Mouse (Mus musculus) lung, embryonic 14.5 days (tissue): Measurements from ENCODE around the gene Setd1b. TPM values are rescaled to one million over a fixed set of nuclear protein-coding genes. Genes with fewer than 3 reads are reported as not detected.

Experiments
- ATAC-seq: fragments of 200-750 bp; cut with Nextera tagmentation; 2 replicates; pipeline ENCODE4 v1.8.0; 2017; ENCODE audit warnings: mild to moderate bottlenecking, moderate TSS enrichment, moderate library complexity; ENCODE audit not compliant: insufficient read depth
- DNase-seq: peaks from one replicate; pipeline ENCODE4 v3.0.0-alpha.2; 2015
- H3K27ac ChIP-seq: fragments of 300-500 bp; sonication (generic); 2 replicates; pipeline ENCODE4 v1.5.1; 2014; ENCODE audit warnings: low read depth, mild to moderate bottlenecking, moderate library complexity
- H3K27me3 ChIP-seq: fragments of 300-500 bp; sonication (generic); 2 replicates; pipeline ENCODE4 v1.6.1; 2014; ENCODE audit warnings: low read length, control low read depth; ENCODE audit not compliant: insufficient read depth
- H3K36me3 ChIP-seq: fragments of 300-500 bp; sonication (generic); 2 replicates; pipeline ENCODE4 v1.6.1; 2014; ENCODE audit warnings: control low read depth; ENCODE audit not compliant: insufficient read depth
- H3K4me1 ChIP-seq: fragments of 300-500 bp; sonication (generic); 2 replicates; pipeline ENCODE4 v1.6.1; 2014; ENCODE audit warnings: antibody characterized with exemption, control low read depth; ENCODE audit not compliant: insufficient read depth
- H3K4me2 ChIP-seq: fragments of 300-500 bp; sonication (generic); 2 replicates; pipeline ENCODE4 v1.6.1; 2014; ENCODE audit warnings: mild to moderate bottlenecking
- H3K4me3 ChIP-seq: fragments of 300-500 bp; sonication (generic); 2 replicates; pipeline ENCODE4 v1.5.1; 2014; ENCODE audit warnings: low read depth, low read length
- H3K9ac ChIP-seq: fragments of 300-500 bp; sonication (generic); 2 replicates; pipeline ENCODE4 v1.6.1; 2014
- H3K9me3 ChIP-seq: fragments of 300-500 bp; sonication (generic); 2 replicates; pipeline ENCODE4 v1.6.1; 2016; ENCODE audit warnings: low read depth, low read length, control low read depth
- CTCF ChIP-seq: IDR thresholded peaks from 2 replicates; pipeline ENCODE4 v1.5.1; 2016; ENCODE audit warnings: antibody characterized with exemption, low read depth
- WGBS: fragments of 180-500 bp; shearing (Covaris S2); extraction: QIAGEN DNeasy Blood & Tissue Kit; methylation state at CpG from one replicate; pipeline ENCODE4 v1.1.7; 2014; 5-methylcytosine and 5-hydroxymethylcytosine counted together
- polyA plus RNA-seq: library from polyadenylated mRNA; unstranded; fragments of >200 nt; fragmentation: Nextera tagmentation; extraction: Ambion mirVana; gene quantifications from 2 replicates; pipeline ENCODE4 v1.2.1, GENCODE M21; 2014

The Setd1b gene
- polyA plus RNA-seq, 1 experiment from 2014 or later, result 12.1 TPM

GRCm38 (mm10) chr5:123140694-123141554 lies 1.1 kb upstream of the Setd1b start:
- peak; percentile 97 for DNase-seq
- peak; percentile 41 for ATAC-seq
- peak overlapping the region; percentile 92 for H3K4me3 ChIP-seq
- peaks cover 23% of the 10 kb centered on the region for H3K36me3 ChIP-seq
- H3K27ac ChIP-seq, result peak overlapping the region; percentile 100
- peak overlapping the region; percentile 99 for H3K9ac ChIP-seq
- no peaks in the 10 kb centered on the region for H3K9me3 ChIP-seq
- peak overlapping the region; percentile 100 for H3K4me2 ChIP-seq
- TF ChIP-seq CTCF, result no peak
- WGBS, result 0% methylated on average over 31 of the region's 31 CpGs
- H3K4me1 ChIP-seq, result peaks cover 33% of the 10 kb centered on the region
- no peaks in the 10 kb centered on the region for H3K27me3 ChIP-seq

DNA sequence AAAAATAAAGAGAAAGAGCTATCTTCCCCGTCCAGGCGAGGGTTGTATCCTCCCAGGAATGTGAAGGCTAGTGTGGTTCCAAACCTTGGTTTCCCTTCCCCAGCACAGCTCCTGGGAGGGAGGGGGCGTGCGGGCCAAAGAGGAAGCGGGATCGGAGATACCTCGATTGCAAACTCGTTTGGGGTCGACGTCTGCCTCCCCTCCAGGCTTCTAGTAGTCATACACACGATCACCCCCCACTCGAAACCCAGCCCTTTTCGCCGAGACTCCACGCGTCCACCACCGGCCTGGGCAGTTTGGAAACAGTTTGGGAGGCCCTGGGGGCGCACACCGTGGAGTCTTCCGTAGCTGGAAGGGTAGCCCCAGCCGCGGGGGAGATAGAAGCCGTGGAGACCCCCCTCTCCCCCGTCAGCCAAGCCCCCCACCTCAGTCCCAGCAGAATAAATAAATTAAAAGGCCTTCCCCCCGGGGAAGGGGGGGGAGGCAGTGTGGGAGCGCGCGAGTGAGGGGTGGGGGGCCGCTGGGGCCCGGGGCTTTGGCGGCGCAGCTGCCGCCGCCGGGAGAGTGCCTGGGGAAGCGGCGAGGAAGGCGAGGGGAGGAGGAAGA lies 335 bp upstream of the Setd1b start:
- Histone ChIP-seq H3K4me1 (peaks cover 28% of the 10 kb centered on the region), H3K27me3 (no peaks in the 10 kb centered on the region), H3K9me3 (no peaks in the 10 kb centered on the region), H3K9ac (peak overlapping the region; percentile 99), H3K36me3 (peaks cover 29% of the 10 kb centered on the region), H3K4me2 (peak overlapping the region; percentile 100), H3K27ac (peak overlapping the region; percentile 100), H3K4me3 (peak overlapping the region; percentile 92)
- ATAC-seq (peak; percentile 7; the same call in 1 of the 2 replicates), DNase-seq (peak; percentile 78)
- WGBS, result under 1% methylated on average over 35 of the region's 38 CpGs
- no peak for TF ChIP-seq CTCF

DNA sequence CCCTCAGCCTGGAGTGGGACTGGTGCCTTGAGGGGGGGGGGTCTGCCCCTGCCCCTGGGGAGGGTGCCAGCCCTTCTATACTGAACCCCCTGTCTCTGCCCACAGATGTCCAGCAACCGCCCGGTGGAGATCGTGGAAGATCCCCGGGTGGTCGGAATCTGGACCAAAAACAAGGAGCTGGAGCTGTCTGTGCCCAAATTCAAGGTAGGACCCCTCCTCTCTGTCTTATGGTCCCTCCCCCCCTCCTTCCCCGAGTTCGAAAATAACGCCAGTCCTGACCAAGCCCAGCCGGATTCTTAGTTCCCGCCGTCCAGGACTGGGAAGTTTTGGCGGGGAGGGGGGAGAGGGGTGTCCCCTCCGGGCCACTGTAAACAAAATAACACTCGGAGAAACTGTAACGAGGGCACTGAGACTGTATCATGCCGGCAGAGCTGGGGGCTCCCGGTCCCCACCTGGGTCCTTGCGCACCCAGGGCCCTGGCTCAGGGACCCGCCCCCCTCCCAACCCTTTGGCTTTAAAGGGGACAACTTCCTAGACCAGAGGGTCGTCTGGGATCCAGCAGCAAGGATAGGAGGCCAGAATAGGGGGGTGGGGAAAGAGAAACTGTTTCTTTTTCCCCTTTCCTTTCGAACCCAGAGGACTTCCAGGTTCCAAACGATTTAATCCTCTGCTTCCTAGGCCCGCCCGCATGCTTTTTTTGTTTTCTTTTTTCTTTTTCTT lies 1.4 kb downstream of the Setd1b start:
- Histone ChIP-seq H3K27me3 (no peaks in the 10 kb centered on the region), H3K4me3 (peak overlapping the region; percentile 92), H3K4me2 (peak overlapping the region; percentile 100), H3K4me1 (peaks cover 17% of the 10 kb centered on the region), H3K36me3 (peaks cover 41% of the 10 kb centered on the region), H3K27ac (peak overlapping the region; percentile 100), H3K9me3 (no peaks in the 10 kb centered on the region), H3K9ac (peak overlapping the region; percentile 99)
- TF ChIP-seq CTCF, result no peak
- DNase-seq, result peak; percentile 78
- no peak; the same call in 1 of the 2 replicates for ATAC-seq
- under 1% methylated on average over 24 of the region's 24 CpGs for WGBS

DNA sequence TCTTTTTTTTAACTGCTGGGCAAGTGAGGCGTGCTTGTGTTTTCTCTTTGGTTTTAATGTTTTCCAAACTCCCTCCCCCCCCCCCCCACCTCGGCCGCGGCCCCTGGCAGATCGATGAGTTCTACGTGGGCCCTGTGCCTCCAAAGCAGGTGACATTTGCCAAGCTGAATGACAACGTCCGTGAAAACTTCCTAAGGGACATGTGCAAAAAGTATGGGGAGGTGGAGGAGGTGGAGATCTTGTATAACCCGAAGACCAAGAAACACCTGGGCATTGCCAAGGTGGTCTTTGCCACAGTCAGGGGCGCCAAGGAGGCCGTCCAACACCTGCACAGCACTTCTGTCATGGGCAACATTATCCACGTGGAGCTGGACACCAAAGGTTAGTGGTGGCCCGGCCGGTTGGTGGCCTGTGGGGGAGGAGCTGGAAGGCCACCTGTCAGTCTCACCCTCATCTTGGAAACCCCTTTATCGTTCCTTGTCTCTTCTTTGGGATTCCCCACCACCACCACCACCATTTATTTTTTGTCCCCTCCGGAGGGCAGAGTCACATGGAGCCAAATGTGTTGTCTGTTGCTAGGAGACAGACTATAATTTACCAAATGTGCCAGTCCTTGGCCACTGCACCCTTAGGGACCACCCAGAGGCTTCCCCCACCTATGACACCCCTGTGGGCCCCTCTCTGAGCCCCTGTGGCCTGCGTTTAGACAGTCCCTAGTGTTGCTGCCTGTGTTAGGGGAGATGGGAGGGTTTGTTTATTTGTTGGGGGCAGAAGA lies 2.2 kb downstream of the Setd1b start:
- Histone ChIP-seq H3K4me1 (peaks cover 17% of the 10 kb centered on the region), H3K4me2 (peak overlapping the region; percentile 100), H3K36me3 (peaks cover 49% of the 10 kb centered on the region), H3K9me3 (no peaks in the 10 kb centered on the region), H3K4me3 (peak overlapping the region; percentile 92), H3K9ac (peak overlapping the region; percentile 99), H3K27ac (no peak overlapping the region; the same call in 1 of the 2 replicates), H3K27me3 (no peaks in the 10 kb centered on the region)
- 5% methylated on average over 17 of the region's 17 CpGs for WGBS
- DNase-seq (no peak), ATAC-seq (no peak)
- no peak for TF ChIP-seq CTCF

- Histone ChIP-seq H3K27ac (no peak overlapping the region), H3K9ac (peak overlapping the region; percentile 99), H3K36me3 (peaks cover 54% of the 10 kb centered on the region), H3K9me3 (no peaks in the 10 kb centered on the region), H3K27me3 (no peaks in the 10 kb centered on the region), H3K4me1 (peaks cover 19% of the 10 kb centered on the region), H3K4me2 (peak overlapping the region; percentile 100), H3K4me3 (peak overlapping the region; percentile 92)
- 30% methylated on average over 20 of the region's 20 CpGs for WGBS
- TF ChIP-seq CTCF, result no peak
- ATAC-seq (no peak), DNase-seq (no peak)
Observed at GRCm38 (mm10) chr5:123144746-123145590, 3.0 kb downstream of the Setd1b start.

- Histone ChIP-seq H3K27ac (no peak overlapping the region), H3K4me1 (peaks cover 23% of the 10 kb centered on the region), H3K27me3 (no peaks in the 10 kb centered on the region), H3K4me2 (no peak overlapping the region), H3K4me3 (no peak overlapping the region), H3K9me3 (no peaks in the 10 kb centered on the region), H3K36me3 (peaks cover 60% of the 10 kb centered on the region), H3K9ac (no peak overlapping the region)
- TF ChIP-seq CTCF, result no peak
- WGBS, result 83% methylated on average over 11 of the region's 11 CpGs
- ATAC-seq (no peak), DNase-seq (no peak)
Observed at GRCm38 (mm10) chr5:123146357-123146756, 4.4 kb downstream of the Setd1b start.
